Mouse (Mus musculus) urinary bladder, postnatal 4 days (tissue): Measurements from ENCODE around the gene Jmjd1c.

ENCODE experiments used
- DNase-seq, 2 experiments: peaks; one replicate each; pipeline ENCODE4 v3.0.0; 2021 to 2022; ENCODE audit warnings: low spot score in 2 of 2

The Jmjd1c gene

DNA sequence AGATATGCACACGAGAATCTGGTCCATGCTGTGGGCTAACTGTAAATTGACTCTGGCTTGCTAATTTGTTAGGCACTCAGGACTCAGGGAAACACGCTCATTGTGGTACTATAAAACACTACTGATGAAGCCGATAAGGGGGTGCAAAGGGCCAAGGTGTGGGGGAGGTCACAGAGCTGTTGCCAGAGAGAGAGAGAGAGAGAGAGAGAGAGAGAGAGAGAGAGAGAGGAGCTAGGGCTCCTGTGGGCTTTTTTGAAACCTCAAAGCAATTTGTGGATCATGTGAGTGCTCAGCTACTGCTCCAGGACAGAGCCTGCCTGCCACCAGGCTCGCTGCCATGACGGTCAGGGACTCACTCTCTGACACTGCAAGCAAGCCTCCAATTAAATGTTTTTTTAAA, 202.9 kb downstream of the Jmjd1c start:
- DNase-seq: no peak

DNA sequence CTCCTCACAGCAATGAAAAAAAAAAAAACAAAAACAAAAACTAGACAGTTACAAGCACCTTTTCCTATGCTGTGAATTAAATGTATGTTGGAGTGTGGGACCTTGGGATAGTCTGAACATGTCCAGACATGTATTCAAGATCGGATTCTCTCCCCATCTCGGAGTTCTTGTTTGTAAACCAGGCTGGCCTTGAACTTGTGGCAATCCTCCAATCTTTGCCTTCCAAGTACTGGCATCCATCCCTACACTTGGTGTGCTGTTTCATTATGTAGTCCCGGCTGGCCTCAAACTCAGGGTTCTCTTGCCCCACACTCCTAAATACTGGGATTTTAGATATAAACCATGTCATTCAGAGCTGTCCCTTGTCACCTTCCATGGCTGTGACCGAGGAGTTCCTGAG, 203.4 kb downstream of the Jmjd1c start:
- DNase-seq: no peak

GRCm38 (mm10) chr10:67301046-67301445, 205.1 kb downstream of the Jmjd1c start:
- DNase-seq: no peak

DNA sequence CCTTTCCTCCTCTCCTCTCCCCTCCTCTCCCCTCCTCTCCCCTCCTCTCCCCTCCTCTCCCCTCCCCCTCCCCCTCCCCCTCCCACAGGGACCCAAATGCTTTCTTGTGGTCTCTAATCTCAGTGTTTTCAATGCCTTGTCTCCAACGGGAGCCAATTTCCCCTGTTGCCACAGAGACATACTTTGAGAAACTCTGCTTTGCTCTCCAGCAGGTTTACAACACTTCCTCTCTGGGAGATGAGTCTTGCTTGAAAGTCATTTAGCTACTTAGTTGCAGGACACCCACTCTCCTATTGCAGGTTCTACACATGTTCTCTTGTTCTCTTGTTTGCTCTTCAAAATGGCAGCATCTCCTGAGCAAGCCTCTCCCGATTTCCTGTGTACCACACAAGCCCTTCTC, 206.4 kb downstream of the Jmjd1c start:
- DNase-seq: no peak
